Mouse (Mus musculus) stomach, postnatal 0 days (tissue): Measurements from ENCODE around the gene Polr2a.

Experiments
- CTCF ChIP-seq: IDR thresholded peaks from 2 replicates; pipeline ENCODE4 v1.5.1; 2016; ENCODE audit warnings: antibody characterized with exemption, low read depth, mild to moderate bottlenecking, moderate library complexity
- EP300 ChIP-seq: optimal IDR thresholded peaks from 2 replicates; pipeline ENCODE3; 2016; ENCODE audit warnings: antibody characterized with exemption

DNA sequence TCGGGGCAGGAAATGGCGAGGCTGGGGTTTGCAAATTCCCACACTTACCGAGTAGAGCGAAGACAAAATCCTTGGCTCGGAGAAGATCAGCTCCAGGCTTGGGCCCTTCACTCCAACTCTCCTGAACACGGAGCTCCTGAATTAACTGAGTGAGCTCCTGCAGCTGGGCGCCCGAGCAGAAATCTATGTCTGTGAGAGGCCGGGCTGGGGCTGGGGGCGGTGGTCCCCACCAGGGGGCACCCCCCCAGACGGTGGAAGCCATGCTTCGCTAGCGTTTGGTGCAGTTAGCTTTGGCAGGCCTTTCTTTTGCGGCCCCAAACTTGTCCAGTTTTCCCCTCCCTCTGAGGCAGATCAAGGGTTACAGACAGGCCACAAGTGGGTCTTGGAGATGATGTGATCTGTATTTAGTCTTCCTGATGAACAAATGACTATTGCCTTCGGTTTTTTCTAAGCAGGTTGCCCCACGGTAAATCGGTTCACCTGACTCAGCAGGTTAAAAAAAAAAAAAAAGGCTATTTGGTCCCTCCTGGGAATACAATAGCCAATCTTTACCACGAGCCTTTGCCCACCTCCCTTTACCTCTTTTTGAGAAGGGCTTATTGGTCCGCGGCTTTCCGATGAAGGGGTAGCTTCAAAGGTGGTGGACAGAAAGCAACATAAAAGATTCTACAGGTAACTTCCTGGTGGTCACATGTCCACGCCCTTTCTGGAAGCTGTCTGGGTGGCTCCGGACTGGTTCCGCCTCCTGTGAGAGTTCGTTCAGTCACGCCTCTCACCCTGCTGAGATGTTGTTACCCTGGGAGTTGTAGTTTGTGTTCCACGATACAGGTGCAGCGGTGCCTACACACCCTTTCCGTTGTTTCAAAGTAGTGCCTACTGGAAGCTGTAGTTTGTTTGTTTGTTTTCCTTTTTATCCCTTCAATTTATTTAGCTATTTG is 46.8 kb upstream of the Polr2a start, which contains the start of gene Tmem102:
- 0 out of 2 replicates have a peak, but pooled peaks have one; percentile 9 for TF ChIP-seq CTCF
- no peak for TF ChIP-seq EP300
